Mouse (Mus musculus): ENCODE data around the gene Usp19.

- TF ChIP-seq CTCF (IDR thresholded peaks at IDR 0.05; ENCODE audit: borderline replicate concordance, insufficient read depth, low read length) = 0 out of 2 replicates have a peak, but pooled peaks have one; percentile 44
- TF ChIP-seq POLR2A (IDR thresholded peaks at IDR 0.05; ENCODE audit: low read depth, low read length) = peak; percentile 52
Measured at GRCm38 (mm10) chr9:108452291-108452906, 38.0 kb upstream of the Usp19 start.
